Mouse (Mus musculus): ENCODE measurements around the gene Hyal2. TPM values are rescaled to one million over a fixed set of nuclear protein-coding genes. Genes with fewer than 3 reads are reported as not detected.

Hyal2 gene
- total and polyA plus RNA-seq, 3 experiments, result 31.3 to 32.0 TPM; not detected in 1

GRCm38 (mm10) chr9:107579023-107579900 is 11.5 kb downstream of the Hyal2 start:
- H3K79me2 ChIP-seq (ENCODE audit: control insufficient read depth, insufficient read depth, low read length, poor library complexity), result peaks cover 30% of the 10 kb centered on the region
- H3K36me3 ChIP-seq (ENCODE audit: control insufficient read depth in 1 of 2, insufficient read depth in 2 of 2, low read length in 2 of 2), result peaks cover 0 to 10% of the 10 kb centered on the region in 2 experiments; a peak in 2 of 4 replicates
- TF ChIP-seq UBTF (IDR thresholded peaks at IDR 0.05; ENCODE audit: borderline replicate concordance, insufficient read depth, low read depth, low read length), result no peak
- TF ChIP-seq USF1 (IDR thresholded peaks at IDR 0.05; ENCODE audit: low read depth, low read length), result peak; percentile 68
- TF ChIP-seq SIN3A (IDR thresholded peaks at IDR 0.05; ENCODE audit: low read length), result peak; percentile 43; the same call in 1 of the 2 replicates
- peaks cover 2 to 32% of the 10 kb centered on the region in 2 experiments; a peak in 3 of 4 replicates for H3K4me1 ChIP-seq (ENCODE audit: control insufficient read depth in 1 of 2, insufficient read depth in 2 of 2, low read length in 2 of 2)
- no peak for DNase-seq (ENCODE audit: low read depth, low spot score)
- H3K4me3 ChIP-seq (ENCODE audit: control insufficient read depth in 1 of 2, insufficient read depth in 1 of 2, low read depth in 2 of 2, low read length in 2 of 2), result no peak overlapping the region; a peak in 1 of 4 replicates
- peak overlapping the region; percentile 13 for H3K27ac ChIP-seq (ENCODE audit: control insufficient read depth, low read depth, low read length)
- no peaks in the 10 kb centered on the region for H3K27me3 ChIP-seq (ENCODE audit: control insufficient read depth in 1 of 2, insufficient read depth in 2 of 2, low read length in 2 of 2)
- no peak overlapping the region for H3K9ac ChIP-seq (ENCODE audit: control insufficient read depth, low read depth, low read length, poor library complexity, severe bottlenecking)
- no peaks in the 10 kb centered on the region for H3K9me3 ChIP-seq (replicated peaks; ENCODE audit: insufficient read depth, low read length)

DNA sequence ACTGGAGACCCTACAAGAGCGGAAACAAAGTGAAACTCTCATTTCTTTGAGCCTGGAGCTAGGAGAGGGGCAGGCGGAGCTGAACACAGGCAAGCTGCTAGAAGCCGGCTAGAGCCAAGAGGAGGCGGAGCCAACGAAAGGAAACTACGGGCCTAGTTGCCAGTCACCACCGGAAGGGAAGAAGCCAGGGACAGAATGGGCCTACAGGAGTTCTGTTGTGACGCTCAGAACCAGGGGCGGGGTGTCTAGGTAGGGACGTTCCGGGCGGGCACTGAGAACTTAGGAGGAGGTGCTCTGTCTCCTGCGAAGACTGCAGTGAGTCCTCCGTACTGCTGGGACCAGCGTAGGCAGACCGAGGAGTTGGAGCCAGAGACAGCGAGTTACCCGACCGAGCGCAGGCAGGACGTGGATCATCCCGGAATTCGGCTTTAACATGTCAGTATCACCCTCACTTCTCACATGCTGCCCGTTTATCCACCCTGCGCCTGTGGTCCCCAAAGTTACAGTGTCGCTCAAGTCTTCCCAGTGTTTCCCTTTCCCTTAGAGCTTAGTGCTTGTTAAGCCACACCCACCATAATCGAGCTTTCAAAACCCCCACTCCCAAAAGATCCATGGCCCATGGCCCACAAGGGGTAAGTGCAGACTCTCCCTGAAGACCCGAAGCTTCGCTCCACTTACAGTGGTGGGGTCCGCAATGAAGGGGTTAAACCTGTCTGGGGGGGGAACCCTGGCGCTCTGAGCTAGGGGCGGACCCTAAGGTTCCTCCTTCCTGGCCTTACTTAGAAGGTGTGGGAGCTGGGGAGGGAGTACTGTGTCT is 13.0 kb downstream of the Hyal2 start, which contains the start of gene Hyal3:
Gene Hyal3, plus strand, starts transcription at position 318 of the 817 bp plus-strand sequence.
- Histone ChIP-seq H3K9me3 (replicated peaks; ENCODE audit: insufficient read depth, low read length) (no peaks in the 10 kb centered on the region), H3K9ac (ENCODE audit: control insufficient read depth, low read depth, low read length, poor library complexity, severe bottlenecking) (peak within 1 kb of the TSS; percentile 78), H3K4me3 (ENCODE audit: control insufficient read depth in 1 of 2, insufficient read depth in 1 of 2, low read depth in 2 of 2, low read length in 2 of 2) (peak within 1 kb of the TSS; percentile 81 to 98), H3K36me3 (ENCODE audit: control insufficient read depth in 1 of 2, insufficient read depth in 2 of 2, low read length in 2 of 2) (peaks cover 0 to 10% of the 10 kb centered on the region in 2 experiments; a peak in 2 of 4 replicates), H3K27me3 (ENCODE audit: control insufficient read depth in 1 of 2, insufficient read depth in 2 of 2, low read length in 2 of 2) (no peaks in the 10 kb centered on the region), H3K4me1 (ENCODE audit: control insufficient read depth in 1 of 2, insufficient read depth in 2 of 2, low read length in 2 of 2) (peaks cover 2 to 32% of the 10 kb centered on the region in 2 experiments; a peak in 3 of 4 replicates), H3K79me2 (ENCODE audit: control insufficient read depth, insufficient read depth, low read length, poor library complexity) (peaks cover 30% of the 10 kb centered on the region), H3K27ac (ENCODE audit: control insufficient read depth, low read depth, low read length) (peak within 1 kb of the TSS; percentile 98)
- DNase-seq (ENCODE audit: low read depth, low spot score), result peak; percentile 96
- TF ChIP-seq MAZ (IDR thresholded peaks at IDR 0.05; ENCODE audit: low read depth, low read length) (peak; percentile 95; the same call in 1 of the 2 replicates), NRF1 (IDR thresholded peaks at IDR 0.05; ENCODE audit: insufficient read depth, low read depth, low read length, poor library complexity, severe bottlenecking) (no peak), ZKSCAN1 (IDR thresholded peaks at IDR 0.05; ENCODE audit: low read depth, low read length) (no peak), CHD2 (IDR thresholded peaks at IDR 0.05; ENCODE audit: low read length) (no peak), EP300 (IDR thresholded peaks at IDR 0.05; ENCODE audit: low read depth in 1 of 2, low read length in 2 of 2) (peak in 1 of 2 experiments; percentile 40; a peak in 1 of 4 replicates), POLR2AphosphoS5 (IDR thresholded peaks at IDR 0.05; ENCODE audit: borderline replicate concordance, low read depth, low read length) (peak; percentile 40; the same call in 1 of the 2 replicates), NELFE (IDR thresholded peaks at IDR 0.05; ENCODE audit: low read depth, low read length) (peak; percentile 73), MYC (IDR thresholded peaks at IDR 0.05; ENCODE audit: low read depth, low read length) (no peak), TBP (IDR thresholded peaks at IDR 0.05; ENCODE audit: low read depth, low read length) (peak; percentile 76), POLR2A (IDR thresholded peaks at IDR 0.05; ENCODE audit: control insufficient read depth in 1 of 2, insufficient read depth in 1 of 2, low read depth in 1 of 2, low read length in 2 of 2, poor library complexity in 1 of 2) (peak in 1 of 2 experiments; percentile 84; a peak in 3 of 4 replicates), MEF2A (IDR thresholded peaks at IDR 0.05; ENCODE audit: extremely low read depth, insufficient replicate concordance, low read depth, low read length, poor library complexity, severe bottlenecking) (no peak), TCF12 (IDR thresholded peaks at IDR 0.05; ENCODE audit: low read depth, low read length) (peak; percentile 57), HCFC1 (IDR thresholded peaks at IDR 0.05; ENCODE audit: low read depth, low read length) (peak; percentile 80), MAFK (IDR thresholded peaks at IDR 0.05; ENCODE audit: borderline replicate concordance, low read depth, low read length) (no peak), ETS1 (IDR thresholded peaks at IDR 0.05; ENCODE audit: low read depth, low read length) (peak; percentile 46; the same call in 1 of the 2 replicates), ZNF384 (IDR thresholded peaks at IDR 0.05; ENCODE audit: low read depth, low read length) (no peak), USF1 (IDR thresholded peaks at IDR 0.05; ENCODE audit: low read depth, low read length) (no peak), POLR2AphosphoS2 (IDR thresholded peaks at IDR 0.05; ENCODE audit: low read length) (peak; percentile 64; the same call in 1 of the 2 replicates), E2F4 (IDR thresholded peaks at IDR 0.05; ENCODE audit: borderline replicate concordance, low read depth, low read length) (no peak), SIN3A (IDR thresholded peaks at IDR 0.05; ENCODE audit: low read length) (peak; percentile 46), MXI1 (IDR thresholded peaks at IDR 0.05; ENCODE audit: low read depth, low read length) (peak; percentile 52), ELF1 (IDR thresholded peaks at IDR 0.05; ENCODE audit: low read depth, low read length) (0 out of 2 replicates have a peak, but pooled peaks have one; percentile 57), ZMIZ1 (IDR thresholded peaks at IDR 0.05; ENCODE audit: low read depth, low read length) (peak; percentile 74), UBTF (IDR thresholded peaks at IDR 0.05; ENCODE audit: borderline replicate concordance, insufficient read depth, low read depth, low read length) (0 out of 2 replicates have a peak, but pooled peaks have one; percentile 64)

Measured in MEL (cell line).